Mouse (Mus musculus): ENCODE data around the gene Acadm. TPM values are rescaled to one million over a fixed set of nuclear protein-coding genes. Genes with fewer than 3 reads are reported as not detected.

The Acadm gene
- total and polyA plus RNA-seq, 3 experiments: 78.5 to 224 (median 199) TPM

GRCm38 (mm10) chr3:153937116-153937810 is 7.2 kb downstream of the Acadm start:
- Histone ChIP-seq H3K27ac (ENCODE audit: insufficient read depth, low read depth) (no peak overlapping the region), H3K9me3 (replicated peaks; ENCODE audit: low read length) (no peaks in the 10 kb centered on the region), H3K9ac (ENCODE audit: insufficient read depth, low read depth) (no peak overlapping the region), H3K4me1 (ENCODE audit: control insufficient read depth in 1 of 2, insufficient read depth in 2 of 2) (peaks cover 0 to 23% of the 10 kb centered on the region in 2 experiments; a peak in 2 of 4 replicates), H3K36me3 (replicated peaks in 1 of 2; ENCODE audit: control insufficient read depth in 1 of 2, insufficient read depth in 1 of 2, low read length in 1 of 2) (peaks cover 63 to 96% of the 10 kb centered on the region in 2 experiments), H3K4me2 (ENCODE audit: insufficient read depth, low read depth, poor library complexity, severe bottlenecking) (no peak overlapping the region), H3K79me2 (replicated peaks; ENCODE audit: control insufficient read depth, extremely low read depth, insufficient read depth, poor library complexity, severe bottlenecking) (peaks cover 3% of the 10 kb centered on the region; the same call in 1 of the 2 replicates), H3K4me3 (replicated peaks in 1 of 3; ENCODE audit: low read depth in 2 of 3, low read length in 2 of 3, poor library complexity in 1 of 3) (no peak overlapping the region), H3K27me3 (replicated peaks) (no peaks in the 10 kb centered on the region)
- in situ Hi-C loops (cut with MboI; ENCODE audit: low pct_ligation_motif_present, low pct_unique_long_range_greater_than_20kb, low sequenced_read_pairs): no loop called here
- TF ChIP-seq ZMIZ1 (IDR thresholded peaks at IDR 0.05; ENCODE audit: low read depth, low read length) (no peak), USF2 (conservative IDR thresholded peaks at IDR 0.05; ENCODE audit: low read depth, low read length) (no peak), MAFK (IDR thresholded peaks at IDR 0.05; ENCODE audit: insufficient replicate concordance, low read length) (no peak), ELF1 (IDR thresholded peaks at IDR 0.05; ENCODE audit: low read depth, low read length) (no peak), SMC3 (IDR thresholded peaks at IDR 0.05; ENCODE audit: low read depth, low read length) (no peak), MAZ (IDR thresholded peaks at IDR 0.05; ENCODE audit: low read depth, low read length) (no peak), PAX5 (IDR thresholded peaks at IDR 0.05; ENCODE audit: low read length) (no peak), ZNF384 (IDR thresholded peaks at IDR 0.05; ENCODE audit: low read depth, low read length) (no peak), POLR2AphosphoS2 (IDR thresholded peaks at IDR 0.05; ENCODE audit: low read depth, low read length) (no peak), KAT2A (IDR thresholded peaks at IDR 0.05; ENCODE audit: insufficient replicate concordance, low read length) (no peak), TBP (conservative IDR thresholded peaks at IDR 0.05; ENCODE audit: low read depth, low read length) (no peak), POLR2A (IDR thresholded peaks at IDR 0.05; ENCODE audit: low read depth, low read length) (no peak), MYC (IDR thresholded peaks at IDR 0.05; ENCODE audit: low read depth, low read length) (no peak), USF1 (IDR thresholded peaks at IDR 0.05; ENCODE audit: low read depth, low read length) (no peak), CTCF (conservative IDR thresholded peaks at IDR 0.05 in 1 of 2, IDR thresholded peaks at IDR 0.05 in 1 of 2; ENCODE audit: low read depth in 2 of 2, low read length in 2 of 2) (no peak), JUND (conservative IDR thresholded peaks at IDR 0.05; ENCODE audit: low read depth, low read length) (no peak), E2F4 (IDR thresholded peaks at IDR 0.05; ENCODE audit: insufficient replicate concordance, low read depth, low read length) (no peak), ZC3H11A (IDR thresholded peaks at IDR 0.05; ENCODE audit: low read depth, low read length) (no peak)
- DNase-seq (ENCODE audit: extremely low read depth): no peak
- dilution Hi-C loops (cut with MboI; ENCODE audit: extremely low pct_ligation_motif_present, extremely low pct_unique_long_range_greater_than_20kb, low sequenced_read_pairs): no loop called here

DNA sequence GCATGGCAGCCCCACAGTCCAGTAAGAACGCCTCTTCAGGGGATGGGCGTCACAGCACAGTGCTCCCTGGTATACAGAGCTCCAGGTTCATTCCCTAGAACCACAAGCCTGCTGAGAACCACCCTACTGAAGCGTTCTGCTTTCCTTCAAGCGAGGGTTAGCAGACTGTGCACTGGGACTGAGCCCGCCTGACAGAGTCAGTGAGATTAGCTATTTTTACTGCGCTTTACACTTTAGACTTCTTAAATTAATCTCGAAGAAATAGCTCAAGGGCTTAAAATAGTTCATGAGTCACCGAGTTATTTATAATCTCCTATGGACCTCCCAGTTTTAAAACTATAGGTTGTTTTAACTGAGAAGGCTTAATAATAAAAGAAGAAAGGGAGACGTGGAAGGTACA is 8.6 kb downstream of the Acadm start:
- dilution Hi-C loops (cut with MboI; ENCODE audit: extremely low pct_ligation_motif_present, extremely low pct_unique_long_range_greater_than_20kb, low sequenced_read_pairs): no loop called here
- no peak overlapping the region for H3K4me2 ChIP-seq (ENCODE audit: insufficient read depth, low read depth, poor library complexity, severe bottlenecking)
- H3K4me1 ChIP-seq (ENCODE audit: control insufficient read depth in 1 of 2, insufficient read depth in 2 of 2): peaks cover 0 to 15% of the 10 kb centered on the region in 2 experiments; a peak in 2 of 4 replicates
- no peaks in the 10 kb centered on the region for H3K79me2 ChIP-seq (replicated peaks; ENCODE audit: control insufficient read depth, extremely low read depth, insufficient read depth, poor library complexity, severe bottlenecking)
- no peak overlapping the region for H3K9ac ChIP-seq (ENCODE audit: insufficient read depth, low read depth)
- DNase-seq (ENCODE audit: extremely low read depth): no peak
- no peaks in the 10 kb centered on the region for H3K27me3 ChIP-seq (replicated peaks)
- in situ Hi-C loops (cut with MboI; ENCODE audit: low pct_ligation_motif_present, low pct_unique_long_range_greater_than_20kb, low sequenced_read_pairs): no loop called here
- peaks cover 69 to 96% of the 10 kb centered on the region in 2 experiments for H3K36me3 ChIP-seq (replicated peaks in 1 of 2; ENCODE audit: control insufficient read depth in 1 of 2, insufficient read depth in 1 of 2, low read length in 1 of 2)
- no peaks in the 10 kb centered on the region for H3K9me3 ChIP-seq (replicated peaks; ENCODE audit: low read length)
- no peak overlapping the region for H3K4me3 ChIP-seq (replicated peaks in 1 of 3; ENCODE audit: low read depth in 2 of 3, low read length in 2 of 3, poor library complexity in 1 of 3)
- no peak overlapping the region for H3K27ac ChIP-seq (ENCODE audit: insufficient read depth, low read depth)
- no peak for TF ChIP-seq ZKSCAN1 (IDR thresholded peaks at IDR 0.05; ENCODE audit: borderline replicate concordance, low read depth, low read length)
- TF ChIP-seq MEF2A (IDR thresholded peaks at IDR 0.05; ENCODE audit: borderline replicate concordance, low read depth, low read length): peak; percentile 65; the same call in 1 of the 2 replicates
